Mouse (Mus musculus) spleen, adult 2 months (tissue): ENCODE results near the gene Gm525.

Experiments
- CTCF ChIP-seq: fragments of 200-500 bp; IDR thresholded peaks from 2 replicates; pipeline ENCODE4 v1.5.1; 2011; ENCODE audit warnings: mild to moderate bottlenecking, inconsistent platforms; ENCODE audit not compliant: insufficient read depth, insufficient read length, insufficient replicate concordance; ENCODE audit errors: extremely low read depth
- POLR2A ChIP-seq: fragments of 200-500 bp; IDR thresholded peaks from 2 replicates; pipeline ENCODE4 v1.6.1; 2011; ENCODE audit warnings: low read depth, low read length, inconsistent platforms

GRCm38 (mm10) chr11:89031189-89031588 lies 42.5 kb upstream of the Gm525 start:
- no peak for TF ChIP-seq POLR2A
- TF ChIP-seq CTCF = no peak
